Mouse (Mus musculus): ENCODE data around the gene Arhgap30. TPM values are rescaled to one million over a fixed set of nuclear protein-coding genes. Genes with fewer than 3 reads are reported as not detected.

The Arhgap30 gene
- total and polyA plus RNA-seq, 2 experiments from 2014 or later = 0.52 to 0.84 TPM

DNA sequence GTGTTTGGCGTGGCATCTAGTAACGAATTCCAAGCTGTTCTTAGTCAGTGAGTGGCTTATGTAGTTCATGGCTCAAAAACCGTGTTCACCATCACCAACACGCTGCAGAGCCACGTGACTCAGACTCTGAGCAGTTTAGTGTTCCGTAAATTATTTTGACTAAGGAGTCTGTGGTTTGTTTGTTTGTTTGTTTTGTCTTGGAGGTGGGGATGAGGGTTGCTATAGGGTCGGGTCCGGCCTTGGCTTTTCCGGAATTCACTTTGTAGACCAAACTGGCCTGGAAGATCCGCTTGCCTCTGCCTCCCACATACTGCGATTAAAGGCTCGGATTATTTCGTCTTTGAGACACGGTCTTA is 42.7 kb upstream of the Arhgap30 start:
- Histone ChIP-seq H3K27me3 (ENCODE audit: insufficient read depth, low read length) (no peaks in the 10 kb centered on the region), H3K27ac (peak overlapping the region; percentile 78; the same call in 1 of the 2 replicates), H3K4me2 (ENCODE audit: low read depth, low read length) (peak overlapping the region; percentile 90), H3K4me3 (ENCODE audit: low read length) (peak overlapping the region; percentile 92), H3K4me1 (ENCODE audit: insufficient read depth, low read length) (no peaks in the 10 kb centered on the region), H3K9me3 (ENCODE audit: low read length) (0 out of 2 replicates have a peak, but pooled peaks cover 5% of the 10 kb centered on the region), H3K36me3 (ENCODE audit: insufficient read depth, low read length) (peaks cover 17% of the 10 kb centered on the region; the same call in 1 of the 2 replicates), H3K9ac (replicated peaks; ENCODE audit: low read length) (peak overlapping the region; percentile 80)
- no peak for TF ChIP-seq CTCF (IDR thresholded peaks at IDR 0.05; ENCODE audit: low read depth)
- under 1% methylated on average over 14 of the region's 14 CpGs for WGBS
- DNase-seq (ENCODE audit: low spot score) (no peak), ATAC-seq (no peak)

DNA sequence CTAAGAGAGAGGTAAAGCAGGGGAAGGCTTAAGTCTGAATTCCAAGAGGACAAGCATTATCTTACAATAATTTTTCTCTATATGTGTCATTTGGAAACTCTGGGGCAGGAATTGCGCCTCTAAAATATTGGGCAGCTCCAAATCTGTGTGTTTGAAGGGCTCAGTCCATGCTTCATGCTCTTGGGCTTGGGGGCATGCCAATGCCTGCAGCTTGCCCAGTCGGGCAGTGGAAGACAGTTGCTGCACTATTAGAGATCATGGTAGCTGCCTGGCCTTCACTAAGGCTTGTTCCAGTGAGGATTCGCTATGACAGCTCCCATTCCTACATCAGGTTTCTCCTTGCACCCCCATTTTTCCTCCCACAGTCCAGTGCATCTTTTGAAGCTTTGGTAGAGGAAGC is 40.1 kb upstream of the Arhgap30 start:
- H3K4me1 ChIP-seq (ENCODE audit: insufficient read depth, low read length) = no peaks in the 10 kb centered on the region
- DNase-seq (ENCODE audit: low spot score) (no peak), ATAC-seq (no peak)
- TF ChIP-seq CTCF (IDR thresholded peaks at IDR 0.05; ENCODE audit: low read depth) = no peak
- H3K4me2 ChIP-seq (ENCODE audit: low read depth, low read length) = no peak overlapping the region
- no peaks in the 10 kb centered on the region for H3K36me3 ChIP-seq (ENCODE audit: insufficient read depth, low read length)
- H3K27me3 ChIP-seq (ENCODE audit: insufficient read depth, low read length) = no peaks in the 10 kb centered on the region
- 0 out of 2 replicates have a peak, but pooled peaks cover 5% of the 10 kb centered on the region for H3K9me3 ChIP-seq (ENCODE audit: low read length)
- no peak overlapping the region for H3K4me3 ChIP-seq (ENCODE audit: low read length)
- 83% methylated on average over 3 of the region's 3 CpGs for WGBS
- H3K9ac ChIP-seq (replicated peaks; ENCODE audit: low read length) = no peak overlapping the region
- H3K27ac ChIP-seq = no peak overlapping the region

- no peak for TF ChIP-seq CTCF (IDR thresholded peaks at IDR 0.05; ENCODE audit: low read depth)
- no peak overlapping the region for H3K9ac ChIP-seq (replicated peaks; ENCODE audit: low read length)
- no peaks in the 10 kb centered on the region for H3K27me3 ChIP-seq (ENCODE audit: insufficient read depth, low read length)
- no peaks in the 10 kb centered on the region for H3K4me1 ChIP-seq (ENCODE audit: insufficient read depth, low read length)
- no peak overlapping the region for H3K4me2 ChIP-seq (ENCODE audit: low read depth, low read length)
- 0 out of 2 replicates have a peak, but pooled peaks cover 5% of the 10 kb centered on the region for H3K9me3 ChIP-seq (ENCODE audit: low read length)
- H3K36me3 ChIP-seq (ENCODE audit: insufficient read depth, low read length) = no peaks in the 10 kb centered on the region
- 97% methylated on average over 2 of the region's 2 CpGs for WGBS
- no peak for DNase-seq (ENCODE audit: low spot score)
- ATAC-seq = no peak
- H3K4me3 ChIP-seq (ENCODE audit: low read length) = no peak overlapping the region
- H3K27ac ChIP-seq = no peak overlapping the region
Observed at GRCm38 (mm10) chr1:171349210-171349609, 39.5 kb upstream of the Arhgap30 start.

DNA sequence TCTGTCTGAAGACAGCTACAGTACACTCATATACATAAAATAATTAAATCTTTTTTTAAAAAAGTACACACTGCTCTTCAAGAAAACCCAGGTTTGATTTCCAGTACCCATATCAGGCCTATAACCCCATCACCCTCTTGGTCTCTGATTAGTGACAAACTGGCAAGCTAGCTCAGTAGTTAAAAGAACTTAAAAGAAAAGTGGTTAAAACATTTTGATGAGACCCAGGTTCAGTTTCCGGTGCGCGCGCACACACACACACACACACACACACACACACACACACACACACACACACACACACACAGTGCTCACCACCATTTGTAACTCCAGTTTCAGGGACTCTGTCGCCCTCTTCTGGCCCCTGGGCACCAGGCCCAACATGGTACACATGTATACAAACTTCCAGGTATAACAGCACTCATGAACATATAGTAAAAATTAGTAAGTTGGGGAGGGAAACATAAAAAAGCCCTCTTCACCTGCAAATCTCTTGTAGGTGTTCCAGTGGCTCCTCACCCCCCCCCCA is 32.9 kb upstream of the Arhgap30 start:
- peak; percentile 55 for DNase-seq (ENCODE audit: low spot score)
- H3K36me3 ChIP-seq (ENCODE audit: insufficient read depth, low read length) = peaks cover 5% of the 10 kb centered on the region; the same call in 1 of the 2 replicates
- H3K27me3 ChIP-seq (ENCODE audit: insufficient read depth, low read length) = no peaks in the 10 kb centered on the region
- TF ChIP-seq CTCF (IDR thresholded peaks at IDR 0.05; ENCODE audit: low read depth) = peak; percentile 63
- ATAC-seq = no peak
- H3K9me3 ChIP-seq (ENCODE audit: low read length) = no peaks in the 10 kb centered on the region
- no peak overlapping the region for H3K4me3 ChIP-seq (ENCODE audit: low read length)
- 83% methylated on average over 5 of the region's 5 CpGs for WGBS
- H3K9ac ChIP-seq (replicated peaks; ENCODE audit: low read length) = no peak overlapping the region
- H3K4me2 ChIP-seq (ENCODE audit: low read depth, low read length) = no peak overlapping the region
- H3K4me1 ChIP-seq (ENCODE audit: insufficient read depth, low read length) = no peaks in the 10 kb centered on the region
- no peak overlapping the region for H3K27ac ChIP-seq

- Histone ChIP-seq H3K36me3 (ENCODE audit: insufficient read depth, low read length) (peaks cover 5% of the 10 kb centered on the region; the same call in 1 of the 2 replicates), H3K27ac (no peak overlapping the region), H3K4me1 (ENCODE audit: insufficient read depth, low read length) (no peaks in the 10 kb centered on the region), H3K4me3 (ENCODE audit: low read length) (no peak overlapping the region), H3K9me3 (ENCODE audit: low read length) (no peaks in the 10 kb centered on the region), H3K4me2 (ENCODE audit: low read depth, low read length) (no peak overlapping the region), H3K27me3 (ENCODE audit: insufficient read depth, low read length) (no peaks in the 10 kb centered on the region), H3K9ac (replicated peaks; ENCODE audit: low read length) (no peak overlapping the region)
- ATAC-seq = no peak
- no peak for TF ChIP-seq CTCF (IDR thresholded peaks at IDR 0.05; ENCODE audit: low read depth)
- 94% methylated on average over 2 of the region's 2 CpGs for WGBS
- DNase-seq (ENCODE audit: low spot score) = no peak
Observed at GRCm38 (mm10) chr1:171356814-171357213, 31.9 kb upstream of the Arhgap30 start.

- DNase-seq (ENCODE audit: low spot score) (peak; percentile 75), ATAC-seq (no peak)
- 71% methylated on average over 4 of the region's 4 CpGs for WGBS
- no peak overlapping the region for H3K27ac ChIP-seq
- no peak overlapping the region for H3K4me3 ChIP-seq (ENCODE audit: low read length)
- no peak overlapping the region for H3K9ac ChIP-seq (replicated peaks; ENCODE audit: low read length)
- no peaks in the 10 kb centered on the region for H3K27me3 ChIP-seq (ENCODE audit: insufficient read depth, low read length)
- H3K36me3 ChIP-seq (ENCODE audit: insufficient read depth, low read length) = peaks cover 5% of the 10 kb centered on the region; the same call in 1 of the 2 replicates
- no peaks in the 10 kb centered on the region for H3K4me1 ChIP-seq (ENCODE audit: insufficient read depth, low read length)
- H3K9me3 ChIP-seq (ENCODE audit: low read length) = no peaks in the 10 kb centered on the region
- H3K4me2 ChIP-seq (ENCODE audit: low read depth, low read length) = no peak overlapping the region
- TF ChIP-seq CTCF (IDR thresholded peaks at IDR 0.05; ENCODE audit: low read depth) = peak; percentile 84
Observed at GRCm38 (mm10) chr1:171358421-171358820, 30.3 kb upstream of the Arhgap30 start.

DNA sequence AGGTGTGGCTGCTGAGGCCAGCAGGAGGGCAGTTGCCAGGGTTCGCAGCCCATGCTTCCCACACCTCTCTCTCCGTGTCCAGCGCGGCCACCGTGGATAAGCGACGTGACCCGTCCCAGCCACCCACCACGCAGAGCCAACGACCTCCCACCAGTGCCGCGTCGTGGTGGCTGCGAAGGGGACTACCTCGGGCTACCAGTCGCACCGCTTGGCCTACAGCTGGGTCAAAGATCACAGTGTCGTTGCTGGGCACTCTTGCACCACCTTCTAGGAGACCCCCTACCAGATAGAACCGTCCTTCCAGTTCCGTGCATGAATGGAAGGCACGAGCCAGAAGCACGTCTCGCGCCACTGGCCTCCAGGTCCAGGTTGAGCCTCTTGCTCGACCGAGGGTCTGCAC is 28.5 kb upstream of the Arhgap30 start:
- 8% methylated on average over 26 of the region's 26 CpGs for WGBS
- Histone ChIP-seq H3K4me3 (ENCODE audit: low read length) (peak overlapping the region; percentile 55), H3K27me3 (ENCODE audit: insufficient read depth, low read length) (no peaks in the 10 kb centered on the region), H3K27ac (peak overlapping the region; percentile 77), H3K4me2 (ENCODE audit: low read depth, low read length) (peak overlapping the region; percentile 86), H3K9me3 (ENCODE audit: low read length) (no peaks in the 10 kb centered on the region), H3K4me1 (ENCODE audit: insufficient read depth, low read length) (no peaks in the 10 kb centered on the region), H3K36me3 (ENCODE audit: insufficient read depth, low read length) (peaks cover 5% of the 10 kb centered on the region; the same call in 1 of the 2 replicates), H3K9ac (replicated peaks; ENCODE audit: low read length) (peak overlapping the region; percentile 64)
- TF ChIP-seq CTCF (IDR thresholded peaks at IDR 0.05; ENCODE audit: low read depth) = no peak
- DNase-seq (ENCODE audit: low spot score) (no peak), ATAC-seq (no peak; the same call in 1 of the 2 replicates)

Data from hindbrain, postnatal 0 days (tissue).